Mouse (Mus musculus) ES-E14 (cell line): ENCODE data around the gene Aspdh.

ENCODE experiments used
- CHD2 ChIP-seq: IDR thresholded peaks from 2 replicates; pipeline ENCODE4 v1.6.1; 2014; ENCODE audit warnings: mild to moderate bottlenecking, low read depth, low read length, inconsistent platforms
- HCFC1 ChIP-seq: IDR thresholded peaks from 2 replicates; pipeline ENCODE4 v1.6.1; 2012; ENCODE audit warnings: low read length, inconsistent platforms, borderline replicate concordance; ENCODE audit not compliant: insufficient read depth
- MAFK ChIP-seq: IDR thresholded peaks from 2 replicates; pipeline ENCODE4 v1.6.1; 2014; ENCODE audit warnings: mild to moderate bottlenecking, low read depth, low read length, inconsistent platforms; ENCODE audit not compliant: insufficient read depth
- ZC3H11A ChIP-seq: IDR thresholded peaks from 2 replicates; pipeline ENCODE4 v1.6.1; 2012; ENCODE audit warnings: low read depth, mild to moderate bottlenecking, inconsistent platforms, low read length, borderline replicate concordance
- ZNF384 ChIP-seq: IDR thresholded peaks from 2 replicates; pipeline ENCODE4 v1.6.1; 2012; ENCODE audit warnings: low read depth, low read length, inconsistent platforms

DNA sequence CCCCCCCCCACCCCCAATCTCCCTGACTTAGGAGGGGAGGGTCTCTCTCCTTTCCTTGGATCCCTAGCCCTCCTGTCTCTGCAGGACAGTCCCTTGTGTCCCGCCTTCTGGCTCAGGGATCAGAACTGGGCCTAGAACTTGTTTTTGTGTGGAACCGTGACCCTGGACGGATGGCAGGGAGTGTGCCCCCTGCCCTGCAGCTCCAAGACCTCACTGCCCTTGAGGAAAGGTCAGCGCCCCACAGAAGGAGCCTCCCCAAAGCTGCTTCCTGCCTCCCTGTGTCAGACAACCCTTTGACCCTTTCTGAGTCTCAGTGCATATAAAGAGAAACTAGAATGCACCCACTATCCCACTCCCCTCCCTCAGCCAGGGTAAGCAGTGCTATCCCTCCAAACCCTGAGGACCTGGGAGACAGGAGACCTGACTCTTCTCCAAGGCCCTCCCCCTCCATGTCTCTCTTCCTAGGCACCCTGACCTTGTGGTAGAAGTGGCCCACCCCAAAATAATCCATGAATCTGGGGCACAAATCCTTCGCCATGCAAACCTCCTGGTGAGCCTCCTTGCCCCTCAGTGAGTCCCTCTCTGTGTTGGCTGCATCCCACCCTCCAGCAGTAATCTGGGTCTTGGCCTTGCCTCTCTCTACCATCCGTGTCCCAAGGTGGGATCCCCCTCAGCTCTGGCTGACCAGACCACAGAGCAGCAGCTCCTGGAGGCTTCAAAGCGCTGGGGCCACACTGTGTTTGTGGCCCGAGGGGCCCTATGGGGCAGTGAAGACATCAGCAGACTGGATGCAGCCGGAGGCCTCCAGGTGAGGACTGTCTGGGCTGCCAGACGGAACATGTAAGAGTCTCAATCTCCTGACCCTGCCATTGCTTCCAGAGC lies 1.1 kb downstream of the Aspdh start:
- TF ChIP-seq MAFK (no peak), HCFC1 (no peak), ZNF384 (no peak), CHD2 (no peak), ZC3H11A (no peak)
